Mouse (Mus musculus) heart, embryonic 14.5 days (tissue): ENCODE measurements around the gene Rnf5. TPM values are rescaled to one million over a fixed set of nuclear protein-coding genes. Genes with fewer than 3 reads are reported as not detected.

Experiments used
- ATAC-seq: fragments of 200-750 bp; cut with Nextera tagmentation; 2 replicates; pipeline ENCODE4 v1.8.0; 2017; ENCODE audit warnings: low read depth, moderate TSS enrichment; ENCODE audit not compliant: insufficient number of reproducible peaks, insufficient read depth, low FRiP score
- H3K27ac ChIP-seq, 2 experiments: fragments of 200-500 bp in 1 of 2; fragments of 300-500 bp in 1 of 2; sonication (generic) in 1 of 2; replicated peaks in 1 of 2; 2 replicates each; pipeline ENCODE4 v1.5.1; 2012 to 2014; ENCODE audit warnings: low read depth in 2 of 2, low read length in 2 of 2, control low read depth in 1 of 2, mild to moderate bottlenecking in 1 of 2, mixed read lengths in 1 of 2; ENCODE audit not compliant: control insufficient read depth in 1 of 2, insufficient read depth in 1 of 2
- H3K27me3 ChIP-seq: fragments of 300-500 bp; sonication (generic); 2 replicates; pipeline ENCODE4 v1.6.1; 2014; ENCODE audit warnings: mild to moderate bottlenecking, low read length, control low read depth; ENCODE audit not compliant: control insufficient read depth, insufficient read depth
- H3K36me3 ChIP-seq: fragments of 300-500 bp; sonication (generic); 2 replicates; pipeline ENCODE4 v1.6.1; 2014; ENCODE audit warnings: mild to moderate bottlenecking, control low read depth, low read length, mixed read lengths; ENCODE audit not compliant: control insufficient read depth, insufficient read depth
- H3K4me1 ChIP-seq, 2 experiments: fragments of 200-500 bp in 1 of 2; fragments of 300-500 bp in 1 of 2; sonication (generic) in 1 of 2; 2 replicates each; pipeline ENCODE4 v1.6.1; 2012 to 2014; ENCODE audit warnings: low read length in 2 of 2, control low read depth in 1 of 2, mixed read lengths in 1 of 2; ENCODE audit not compliant: control insufficient read depth in 2 of 2, insufficient read depth in 2 of 2
- H3K4me2 ChIP-seq: fragments of 300-500 bp; sonication (generic); 2 replicates; pipeline ENCODE4 v1.6.1; 2014; ENCODE audit warnings: mild to moderate bottlenecking, low read length
- H3K4me3 ChIP-seq, 2 experiments: fragments of 200-500 bp in 1 of 2; fragments of 300-500 bp in 1 of 2; sonication (generic) in 1 of 2; 2 replicates each; pipeline ENCODE4 v1.5.1; 2012 to 2014; ENCODE audit warnings: low read length in 2 of 2, mild to moderate bottlenecking in 2 of 2, control low read depth in 1 of 2, low read depth in 1 of 2, moderate library complexity in 1 of 2; ENCODE audit not compliant: control insufficient read depth in 1 of 2, insufficient read depth in 1 of 2
- H3K9ac ChIP-seq: fragments of 300-500 bp; sonication (generic); 2 replicates; pipeline ENCODE4 v1.6.1; 2014; ENCODE audit warnings: mild to moderate bottlenecking, low read length
- H3K9me3 ChIP-seq: fragments of 300-500 bp; sonication (generic); 2 replicates; pipeline ENCODE4 v1.6.1; 2016; ENCODE audit warnings: low read length, control low read depth; ENCODE audit not compliant: control insufficient read depth
- WGBS: fragments of 180-500 bp; shearing (Covaris S2); extraction: QIAGEN DNeasy Blood & Tissue Kit; methylation state at CpG from one replicate; pipeline ENCODE4 v1.1.7; 2014; 5-methylcytosine and 5-hydroxymethylcytosine counted together
- polyA plus RNA-seq: library from polyadenylated mRNA; unstranded; fragments of >200 nt; fragmentation: Nextera tagmentation; extraction: Ambion mirVana; gene quantifications from 2 replicates; pipeline ENCODE4 v1.2.1, GENCODE M21; 2014

Rnf5 gene
- polyA plus RNA-seq, 1 experiment from 2014 or later = 87.0 TPM

- 0% methylated on average over 38 of the region's 38 CpGs for WGBS
- Histone ChIP-seq H3K36me3 (no peaks in the 10 kb centered on the region), H3K4me1 (peaks cover 23 to 43% of the 10 kb centered on the region in 2 experiments), H3K4me3 (peak overlapping the region; percentile 65 to 73), H3K9ac (peak overlapping the region; percentile 86), H3K27me3 (no peaks in the 10 kb centered on the region), H3K27ac (peak overlapping the region; percentile 81 to 92), H3K9me3 (no peaks in the 10 kb centered on the region), H3K4me2 (peak overlapping the region; percentile 97)
- peak; percentile 81 for ATAC-seq
These were observed 16.6 kb downstream of the Rnf5 start for GRCm38 (mm10) chr17:34586796-34587422.

GRCm38 (mm10) chr17:34585877-34586771, 17.4 kb downstream of the Rnf5 start:
- ATAC-seq = no peak
- WGBS = 31% methylated on average over 32 of the region's 32 CpGs
- Histone ChIP-seq H3K4me2 (peak overlapping the region; percentile 97), H3K4me1 (peaks cover 17 to 37% of the 10 kb centered on the region in 2 experiments), H3K27ac (peak overlapping the region; percentile 81 to 92), H3K9me3 (no peaks in the 10 kb centered on the region), H3K4me3 (peak overlapping the region; percentile 65 to 73), H3K27me3 (no peaks in the 10 kb centered on the region), H3K9ac (peak overlapping the region; percentile 86), H3K36me3 (no peaks in the 10 kb centered on the region)

GRCm38 (mm10) chr17:34585121-34585520, 18.4 kb downstream of the Rnf5 start:
- ATAC-seq = no peak
- 84% methylated on average over 8 of the region's 8 CpGs for WGBS
- Histone ChIP-seq H3K4me3 (no peak overlapping the region), H3K9me3 (no peaks in the 10 kb centered on the region), H3K4me2 (no peak overlapping the region), H3K27ac (no peak overlapping the region), H3K4me1 (peaks cover 13 to 28% of the 10 kb centered on the region in 2 experiments), H3K36me3 (no peaks in the 10 kb centered on the region), H3K9ac (no peak overlapping the region), H3K27me3 (no peaks in the 10 kb centered on the region)

GRCm38 (mm10) chr17:34583819-34584218, 19.7 kb downstream of the Rnf5 start:
- H3K27ac ChIP-seq = no peak overlapping the region
- no peaks in the 10 kb centered on the region for H3K9me3 ChIP-seq
- H3K9ac ChIP-seq = no peak overlapping the region
- H3K4me2 ChIP-seq = no peak overlapping the region
- H3K36me3 ChIP-seq = no peaks in the 10 kb centered on the region
- ATAC-seq = no peak
- peaks cover 9 to 16% of the 10 kb centered on the region in 2 experiments for H3K4me1 ChIP-seq
- no peak overlapping the region for H3K4me3 ChIP-seq
- H3K27me3 ChIP-seq = no peaks in the 10 kb centered on the region
- 83% methylated on average over 8 of the region's 8 CpGs for WGBS

- Histone ChIP-seq H3K9me3 (no peaks in the 10 kb centered on the region), H3K4me3 (no peak overlapping the region), H3K4me2 (no peak overlapping the region), H3K27me3 (no peaks in the 10 kb centered on the region), H3K9ac (no peak overlapping the region), H3K36me3 (no peaks in the 10 kb centered on the region), H3K27ac (no peak overlapping the region), H3K4me1 (peaks cover 8 to 12% of the 10 kb centered on the region in 2 experiments)
- 58% methylated on average over 7 of the region's 7 CpGs for WGBS
- no peak for ATAC-seq
These were observed 20.1 kb downstream of the Rnf5 start for GRCm38 (mm10) chr17:34583397-34583796.

- no peak for ATAC-seq
- no peaks in the 10 kb centered on the region for H3K9me3 ChIP-seq
- 83% methylated on average over 12 of the region's 12 CpGs for WGBS
These were observed 21.0 kb downstream of the Rnf5 start for GRCm38 (mm10) chr17:34582528-34582927.

GRCm38 (mm10) chr17:34578070-34578469, 25.4 kb downstream of the Rnf5 start:
- no peaks in the 10 kb centered on the region for H3K27me3 ChIP-seq
- H3K4me1 ChIP-seq = no peaks in the 10 kb centered on the region
- H3K9ac ChIP-seq = no peak overlapping the region
- H3K36me3 ChIP-seq = no peaks in the 10 kb centered on the region; the same call in none of the 2 replicates
- H3K27ac ChIP-seq = no peak overlapping the region
- ATAC-seq = no peak
- no peak overlapping the region for H3K4me3 ChIP-seq
- WGBS = 79% methylated on average over 3 of the region's 3 CpGs
- no peak overlapping the region for H3K4me2 ChIP-seq
- no peaks in the 10 kb centered on the region for H3K9me3 ChIP-seq

More at GRCm38 (mm10) chr17:34582528-34582927, 21.0 kb downstream of the Rnf5 start:
- Histone ChIP-seq H3K4me2 (no peak overlapping the region), H3K9ac (no peak overlapping the region), H3K4me3 (no peak overlapping the region), H3K4me1 (peaks cover 6% of the 10 kb centered on the region in 2 experiments; a peak in 2 of 4 replicates), H3K27me3 (no peaks in the 10 kb centered on the region), H3K36me3 (no peaks in the 10 kb centered on the region), H3K27ac (no peak overlapping the region)
